Mouse (Mus musculus): ENCODE results near the gene Fam20a. TPM values are rescaled to one million over a fixed set of nuclear protein-coding genes. Genes with fewer than 3 reads are reported as not detected.
A peak's percentile ranks its signal among the peaks of the same experiment; 100 is the strongest.

Gene Fam20a
- polyA plus RNA-seq, 1 experiment: 72.4 TPM

DNA sequence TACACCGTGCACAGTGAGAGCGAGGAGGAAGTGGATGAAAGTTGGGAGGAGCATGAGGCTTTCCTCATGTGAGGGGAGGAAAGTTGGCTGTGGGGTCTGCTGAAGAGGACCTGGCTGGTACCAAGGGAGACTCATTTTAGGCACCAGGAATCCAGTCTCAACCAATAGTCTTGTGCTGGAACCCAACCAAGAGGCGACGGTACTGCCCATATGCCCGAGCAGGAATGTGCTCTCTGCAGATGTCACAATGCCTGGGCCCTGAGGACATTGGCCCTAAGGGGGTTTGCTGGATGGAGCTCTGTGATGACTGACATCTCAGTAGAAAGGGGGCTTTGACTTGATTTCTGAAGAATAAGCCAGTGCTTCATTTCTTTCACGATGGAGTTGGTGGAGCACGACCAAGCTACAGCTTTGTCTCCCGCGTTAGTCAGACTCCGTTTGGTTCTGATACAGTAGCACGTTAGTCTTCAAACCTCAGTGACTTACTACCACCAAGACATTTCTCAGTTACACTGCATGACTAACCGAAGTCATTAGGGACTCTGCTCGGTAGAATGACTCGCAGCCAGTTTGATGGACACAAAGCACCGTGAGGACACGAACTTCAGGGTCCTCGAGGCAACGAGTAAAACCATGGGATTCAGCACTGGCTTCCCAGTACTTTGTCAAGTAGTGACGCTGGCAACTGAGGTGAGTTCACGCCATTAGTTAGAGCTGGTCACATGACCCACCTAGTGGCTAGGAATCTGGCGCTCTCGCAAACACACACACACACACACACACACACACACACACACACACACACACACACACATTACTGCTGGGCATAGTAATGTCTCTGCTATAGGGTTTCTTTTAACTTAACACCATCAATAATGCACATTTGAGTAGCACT lies 17.5 kb downstream of the Fam20a start:
- peaks cover 65% of the 10 kb centered on the region for H3K79me2 ChIP-seq (ENCODE audit: control insufficient read depth, insufficient read depth)
- no peaks in the 10 kb centered on the region for H3K27me3 ChIP-seq (ENCODE audit: control insufficient read depth, insufficient read depth, insufficient read length)
- no peak overlapping the region for H3K4me2 ChIP-seq (ENCODE audit: low read depth)
- peak; percentile 20 for TF ChIP-seq USF1 (IDR thresholded peaks at IDR 0.05; ENCODE audit: low read depth)
- no peak for TF ChIP-seq POLR2AphosphoS2 (IDR thresholded peaks at IDR 0.05; ENCODE audit: insufficient read length, low read depth)
- H3K4me3 ChIP-seq: no peak overlapping the region
- H3ac ChIP-seq (ENCODE audit: control insufficient read depth, insufficient read length): no peak overlapping the region
- peaks cover 15% of the 10 kb centered on the region for H3K36me3 ChIP-seq (ENCODE audit: control insufficient read depth, insufficient read depth)

DNA sequence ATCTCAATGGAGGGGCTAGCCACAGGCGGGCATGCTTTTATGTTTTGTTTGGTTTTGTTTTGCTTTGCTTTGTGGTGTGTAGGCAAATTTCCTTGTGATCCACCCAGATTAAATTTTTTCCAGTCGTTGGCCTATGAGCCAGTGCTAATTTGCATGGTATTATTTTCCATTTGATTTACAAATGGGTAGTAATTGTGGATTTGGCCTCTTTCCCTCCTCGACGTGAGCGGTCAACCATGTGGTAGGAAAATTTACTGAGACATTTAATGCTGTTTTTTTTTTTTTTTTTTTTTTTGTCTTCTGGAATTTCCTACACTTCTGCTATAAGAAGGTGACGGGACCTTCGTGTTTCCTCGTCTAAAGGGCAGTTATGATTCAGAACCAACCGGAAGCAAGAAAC lies 18.2 kb downstream of the Fam20a start:
- no peaks in the 10 kb centered on the region for H3K27me3 ChIP-seq (ENCODE audit: control insufficient read depth, insufficient read depth, insufficient read length)
- TF ChIP-seq E2F4 (IDR thresholded peaks at IDR 0.05; ENCODE audit: insufficient read depth) (no peak), POLR2A (IDR thresholded peaks at IDR 0.05; ENCODE audit: insufficient read length, low read depth) (no peak), POLR2AphosphoS2 (IDR thresholded peaks at IDR 0.05; ENCODE audit: insufficient read length, low read depth) (no peak), TCF3 (IDR thresholded peaks at IDR 0.05; ENCODE audit: insufficient read length, low read depth) (no peak), MAX (IDR thresholded peaks at IDR 0.05; ENCODE audit: low read depth) (no peak), TCF12 (IDR thresholded peaks at IDR 0.05; ENCODE audit: insufficient read depth, poor library complexity, severe bottlenecking) (no peak)

DNA sequence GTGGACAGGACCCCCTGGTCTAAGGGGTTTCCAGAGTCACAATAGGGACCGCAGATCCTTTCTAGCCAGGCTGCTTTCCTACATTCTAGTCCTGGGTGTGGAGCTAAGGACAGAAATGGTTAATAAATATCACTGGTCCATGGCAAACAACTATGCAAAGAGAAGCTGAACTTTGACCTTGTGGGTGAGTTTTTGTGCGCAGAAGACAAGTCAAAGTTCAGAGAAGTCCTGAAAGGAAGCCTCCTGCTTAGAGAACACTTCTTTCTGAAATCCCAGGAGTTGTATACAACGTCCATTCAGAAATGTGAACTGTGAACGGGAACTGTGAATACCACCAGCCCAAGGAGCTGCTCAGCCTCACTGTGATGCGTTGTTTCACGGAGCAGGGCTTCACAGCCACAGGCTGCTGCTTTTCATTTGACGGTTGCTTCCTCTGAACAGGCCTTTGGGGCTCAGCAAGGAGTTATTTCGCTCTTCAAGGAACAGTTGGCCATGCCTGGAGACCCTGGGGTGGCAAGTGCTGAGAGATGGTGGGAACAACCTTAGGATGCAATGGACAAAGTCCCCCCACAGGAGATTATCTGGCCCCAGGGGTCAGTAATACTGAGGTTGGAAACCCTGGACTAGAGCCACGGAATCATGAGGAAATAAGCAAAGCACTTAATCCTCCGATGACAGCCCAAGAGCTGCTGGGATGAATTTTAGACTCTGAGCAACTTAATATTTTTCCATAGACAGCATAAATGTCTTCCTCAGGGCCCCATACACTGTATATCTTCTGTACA lies 19.9 kb downstream of the Fam20a start:
- H3K4me3 ChIP-seq: no peak overlapping the region
- TF ChIP-seq USF1 (IDR thresholded peaks at IDR 0.05; ENCODE audit: low read depth): no peak
- TF ChIP-seq MYOD1 (IDR thresholded peaks at IDR 0.05; ENCODE audit: control insufficient read depth in 1 of 3, insufficient read length in 2 of 3, low read depth in 2 of 3): no peak
- TF ChIP-seq MAX (IDR thresholded peaks at IDR 0.05; ENCODE audit: low read depth): no peak
- TF ChIP-seq TCF3 (IDR thresholded peaks at IDR 0.05; ENCODE audit: insufficient read length, low read depth): no peak
- no peak for TF ChIP-seq CEBPB (IDR thresholded peaks at IDR 0.05; ENCODE audit: insufficient read depth, poor library complexity, severe bottlenecking)
- no peak for TF ChIP-seq POLR2AphosphoS2 (IDR thresholded peaks at IDR 0.05; ENCODE audit: insufficient read length, low read depth)
- TF ChIP-seq MYOG (IDR thresholded peaks at IDR 0.05; ENCODE audit: control insufficient read depth in 1 of 3, insufficient read depth in 1 of 3, insufficient read length in 2 of 3, low read depth in 2 of 3): no peak
- no peak for TF ChIP-seq TCF12 (IDR thresholded peaks at IDR 0.05; ENCODE audit: insufficient read depth, poor library complexity, severe bottlenecking)
- no peak for TF ChIP-seq SRF (IDR thresholded peaks at IDR 0.05; ENCODE audit: control insufficient read depth, insufficient read length, low read depth)
- no peak for TF ChIP-seq POLR2A (IDR thresholded peaks at IDR 0.05; ENCODE audit: insufficient read length, low read depth)
- no peak for TF ChIP-seq E2F4 (IDR thresholded peaks at IDR 0.05; ENCODE audit: insufficient read depth)
- no peak for TF ChIP-seq REST (IDR thresholded peaks at IDR 0.05; ENCODE audit: insufficient read depth, insufficient read length)
- H3K36me3 ChIP-seq (ENCODE audit: control insufficient read depth, insufficient read depth): peaks cover 19% of the 10 kb centered on the region
- H3K79me2 ChIP-seq (ENCODE audit: control insufficient read depth, insufficient read depth): peaks cover 50% of the 10 kb centered on the region
- no peak overlapping the region for H3K4me2 ChIP-seq (ENCODE audit: low read depth)
- no peak overlapping the region for H3ac ChIP-seq (ENCODE audit: control insufficient read depth, insufficient read length)
- H3K27me3 ChIP-seq (ENCODE audit: control insufficient read depth, insufficient read depth, insufficient read length): no peaks in the 10 kb centered on the region

More for the DNA sequence above, 18.2 kb downstream of the Fam20a start:
- no peak overlapping the region for H3K4me2 ChIP-seq (ENCODE audit: low read depth)
- no peak overlapping the region for H3K4me3 ChIP-seq
- no peak overlapping the region for H3ac ChIP-seq (ENCODE audit: control insufficient read depth, insufficient read length)
- H3K36me3 ChIP-seq (ENCODE audit: control insufficient read depth, insufficient read depth): peaks cover 15% of the 10 kb centered on the region
- H3K79me2 ChIP-seq (ENCODE audit: control insufficient read depth, insufficient read depth): peaks cover 62% of the 10 kb centered on the region

- Histone ChIP-seq H3K36me3 (ENCODE audit: control insufficient read depth, insufficient read depth) (peaks cover 19% of the 10 kb centered on the region), H3K79me2 (ENCODE audit: control insufficient read depth, insufficient read depth) (peaks cover 40% of the 10 kb centered on the region), H3ac (ENCODE audit: control insufficient read depth, insufficient read length) (no peak overlapping the region), H3K27me3 (ENCODE audit: control insufficient read depth, insufficient read depth, insufficient read length) (no peaks in the 10 kb centered on the region), H3K4me3 (no peak overlapping the region), H3K4me2 (ENCODE audit: low read depth) (no peak overlapping the region)
- TF ChIP-seq POLR2AphosphoS2 (IDR thresholded peaks at IDR 0.05; ENCODE audit: insufficient read length, low read depth) (no peak), TCF12 (IDR thresholded peaks at IDR 0.05; ENCODE audit: insufficient read depth, poor library complexity, severe bottlenecking) (no peak), SRF (IDR thresholded peaks at IDR 0.05; ENCODE audit: control insufficient read depth, insufficient read length, low read depth) (no peak), TCF3 (IDR thresholded peaks at IDR 0.05; ENCODE audit: insufficient read length, low read depth) (no peak), MAX (IDR thresholded peaks at IDR 0.05; ENCODE audit: low read depth) (no peak), MYOG (IDR thresholded peaks at IDR 0.05; ENCODE audit: control insufficient read depth in 1 of 3, insufficient read depth in 1 of 3, insufficient read length in 2 of 3, low read depth in 2 of 3) (no peak), USF1 (IDR thresholded peaks at IDR 0.05; ENCODE audit: low read depth) (no peak), POLR2A (IDR thresholded peaks at IDR 0.05; ENCODE audit: insufficient read length, low read depth) (no peak), E2F4 (IDR thresholded peaks at IDR 0.05; ENCODE audit: insufficient read depth) (no peak), REST (IDR thresholded peaks at IDR 0.05; ENCODE audit: insufficient read depth, insufficient read length) (no peak), MYOD1 (IDR thresholded peaks at IDR 0.05; ENCODE audit: control insufficient read depth in 1 of 3, insufficient read length in 2 of 3, low read depth in 2 of 3) (no peak), CEBPB (IDR thresholded peaks at IDR 0.05; ENCODE audit: insufficient read depth, poor library complexity, severe bottlenecking) (no peak)
These were observed 21.3 kb downstream of the Fam20a start for GRCm38 (mm10) chr11:109700761-109701160.
